Mouse (Mus musculus) cortical plate, adult 2 months (tissue): ENCODE measurements at regions not wholly inside any gene's neighbourhood (a gene's known extent, or its start where the extent isn't known, plus 50 kb on each side); places are given as distances from the start of the nearest gene placed in this dataset.

Experiments
- CTCF ChIP-seq: fragments of 200-500 bp; IDR thresholded peaks from 2 replicates; pipeline ENCODE4 v1.5.1; 2011; ENCODE audit warnings: mild to moderate bottlenecking, control low read depth, low read length; ENCODE audit not compliant: insufficient read depth; ENCODE audit errors: extremely low read depth
- POLR2A ChIP-seq: fragments of 200-500 bp; IDR thresholded peaks from 2 replicates; pipeline ENCODE4 v1.6.1; 2011; ENCODE audit warnings: mild to moderate bottlenecking, low read length, control low read depth; ENCODE audit not compliant: insufficient read depth; ENCODE audit errors: extremely low read depth

DNA sequence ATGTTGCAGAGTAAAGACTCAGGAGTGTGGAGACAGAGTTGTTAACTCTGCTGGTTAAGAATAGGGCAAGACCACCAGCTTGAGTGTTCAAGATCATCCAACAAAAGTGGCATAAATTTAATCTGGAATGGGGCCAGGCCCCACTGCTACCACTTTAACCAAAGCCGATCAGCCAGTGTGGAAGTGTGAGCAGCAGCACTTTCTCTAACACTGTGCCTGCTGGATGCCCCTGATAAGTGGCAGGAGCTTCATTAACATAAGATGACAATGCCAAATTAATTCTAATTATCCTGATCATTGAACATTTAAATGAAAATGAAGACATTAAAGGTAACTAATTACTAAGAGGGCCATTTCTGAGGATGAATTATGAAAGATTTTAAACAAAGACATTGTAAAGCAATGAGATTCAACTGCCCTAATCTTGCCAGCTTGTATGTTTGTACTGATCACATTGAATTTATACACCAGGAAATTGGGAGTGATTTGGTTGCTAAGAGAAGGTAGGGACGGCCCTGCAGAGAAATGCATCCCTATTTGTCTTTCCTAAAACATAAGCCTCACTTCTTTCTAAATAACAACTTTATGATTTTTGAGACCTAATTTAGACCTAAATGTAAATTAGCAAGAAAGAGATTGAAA lies 969.6 kb downstream of the Efnb2 start:
- TF ChIP-seq POLR2A (no peak), CTCF (no peak)
